Mouse (Mus musculus): ENCODE measurements at regions not wholly inside any gene's neighbourhood (a gene's known extent, or its start where the extent isn't known, plus 50 kb on each side); places are given as distances from the start of the nearest gene placed in this dataset.

DNA sequence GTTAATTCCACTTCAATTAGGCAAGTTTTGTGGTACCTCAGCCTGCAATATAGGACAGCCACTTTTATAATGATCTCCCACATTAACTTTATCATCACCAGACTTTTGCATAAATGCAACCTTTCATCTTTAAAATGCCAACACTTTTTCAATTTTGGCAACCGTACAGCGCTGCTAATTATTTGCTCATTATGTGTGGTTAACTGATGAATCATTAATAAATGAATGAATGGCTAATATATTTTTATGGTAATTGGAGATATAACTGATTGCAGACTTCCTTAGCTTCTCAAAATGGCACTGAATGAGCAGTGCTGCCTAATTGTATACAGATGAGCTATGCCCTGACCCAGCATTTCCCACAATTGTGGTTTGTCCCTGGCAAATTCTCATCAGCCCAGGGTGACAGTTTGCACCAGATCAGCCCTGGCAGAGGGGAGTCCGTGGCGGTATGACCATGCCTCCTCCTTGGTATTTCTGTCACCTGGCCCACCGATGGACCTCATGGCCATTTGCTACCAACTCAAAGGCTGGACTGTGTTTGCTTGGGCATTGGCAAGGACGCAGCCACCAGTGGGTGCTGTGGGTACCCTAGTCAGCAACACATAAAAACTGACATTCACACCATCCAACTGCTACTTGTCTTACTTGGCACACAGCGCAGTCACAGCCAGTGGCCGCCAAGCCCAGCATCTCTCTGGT is 173.7 kb upstream of the Lmo4 start:
- no peak for DNase-seq

DNA sequence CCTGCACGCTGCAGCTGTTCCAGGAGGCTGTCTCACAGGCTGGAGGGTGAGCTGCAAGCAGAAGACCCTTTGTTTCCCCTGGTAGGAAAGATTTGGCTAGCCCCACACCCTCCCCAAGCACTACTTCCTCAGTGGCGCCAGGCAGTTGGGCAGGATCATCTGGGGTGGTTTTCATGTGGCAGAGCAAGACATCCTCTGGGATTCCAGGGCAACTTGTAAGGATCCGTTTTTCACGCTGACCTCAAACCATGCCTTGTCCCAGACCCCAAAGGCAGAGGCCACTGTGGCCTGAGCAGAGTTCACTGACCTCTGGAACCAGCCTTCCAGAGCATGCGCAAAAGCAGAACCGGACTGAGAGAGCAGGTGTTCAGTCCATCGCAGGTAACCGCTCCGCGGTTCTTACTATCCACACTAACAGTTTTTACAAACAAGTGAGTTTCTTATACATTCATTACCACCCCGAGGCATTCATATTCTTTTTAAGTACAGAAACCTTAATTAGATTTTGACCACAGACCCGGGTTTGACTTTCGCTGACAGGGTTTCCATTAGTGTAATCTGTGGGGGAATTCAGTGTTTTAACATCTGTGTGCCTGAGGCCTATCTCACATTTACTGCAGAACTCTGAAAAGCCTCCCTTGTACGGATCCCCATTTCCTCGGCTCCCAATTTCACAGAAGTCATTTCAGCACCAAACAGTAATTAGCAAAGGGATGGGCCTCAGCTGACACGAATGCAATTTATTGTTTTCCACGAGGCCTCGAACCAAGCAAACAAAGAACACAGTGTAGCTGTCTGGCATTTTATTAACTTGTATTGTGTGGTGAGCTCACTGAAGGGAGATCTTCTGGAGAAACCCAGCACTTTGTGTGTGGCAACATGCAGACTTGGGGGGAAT is 172.9 kb upstream of the Lmo4 start:
- DNase-seq = no peak

DNA sequence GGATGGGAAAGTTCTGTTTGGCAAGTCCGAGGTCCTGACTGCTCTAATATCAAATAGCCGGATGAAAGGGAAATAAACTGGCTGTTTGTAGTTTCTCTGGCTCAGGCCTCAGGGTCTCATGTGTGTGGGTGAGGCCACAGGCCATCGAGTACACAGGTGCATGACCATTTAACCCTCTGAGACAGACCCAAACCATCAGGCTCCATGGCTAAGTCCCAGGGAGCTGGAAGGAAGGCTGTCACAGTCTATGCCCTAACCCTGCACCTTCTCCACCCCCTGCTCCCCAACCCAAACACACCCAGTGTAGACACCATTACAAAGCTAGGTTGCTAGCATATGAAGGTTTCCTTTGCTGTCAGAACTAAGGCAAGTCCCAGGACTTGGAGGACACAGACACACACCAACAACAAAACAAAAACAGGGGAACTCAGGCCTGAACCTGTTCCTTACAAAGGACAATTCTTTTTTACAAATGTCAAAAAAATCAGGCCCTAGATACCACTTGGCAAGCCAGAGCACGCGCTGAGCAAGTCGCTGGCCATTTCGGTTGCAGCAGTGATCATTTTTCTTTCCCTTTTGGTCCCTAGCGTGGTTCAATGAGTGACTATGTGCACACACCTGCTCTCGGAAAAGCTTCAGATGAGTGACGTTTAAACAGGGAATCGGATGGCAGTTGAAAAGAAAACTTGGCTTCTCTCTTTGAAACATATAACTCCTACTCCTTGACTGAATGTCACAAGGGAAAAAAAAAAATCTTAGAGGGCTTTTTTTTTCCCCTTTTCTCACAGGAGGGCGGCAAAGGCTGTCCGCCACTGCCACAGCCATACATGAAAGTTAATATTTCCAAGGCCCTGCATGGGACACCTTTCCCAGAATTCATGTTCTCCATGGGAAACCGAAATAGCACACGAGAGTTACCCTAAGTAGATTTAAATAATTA is 171.7 kb upstream of the Lmo4 start:
- DNase-seq = no peak

DNA sequence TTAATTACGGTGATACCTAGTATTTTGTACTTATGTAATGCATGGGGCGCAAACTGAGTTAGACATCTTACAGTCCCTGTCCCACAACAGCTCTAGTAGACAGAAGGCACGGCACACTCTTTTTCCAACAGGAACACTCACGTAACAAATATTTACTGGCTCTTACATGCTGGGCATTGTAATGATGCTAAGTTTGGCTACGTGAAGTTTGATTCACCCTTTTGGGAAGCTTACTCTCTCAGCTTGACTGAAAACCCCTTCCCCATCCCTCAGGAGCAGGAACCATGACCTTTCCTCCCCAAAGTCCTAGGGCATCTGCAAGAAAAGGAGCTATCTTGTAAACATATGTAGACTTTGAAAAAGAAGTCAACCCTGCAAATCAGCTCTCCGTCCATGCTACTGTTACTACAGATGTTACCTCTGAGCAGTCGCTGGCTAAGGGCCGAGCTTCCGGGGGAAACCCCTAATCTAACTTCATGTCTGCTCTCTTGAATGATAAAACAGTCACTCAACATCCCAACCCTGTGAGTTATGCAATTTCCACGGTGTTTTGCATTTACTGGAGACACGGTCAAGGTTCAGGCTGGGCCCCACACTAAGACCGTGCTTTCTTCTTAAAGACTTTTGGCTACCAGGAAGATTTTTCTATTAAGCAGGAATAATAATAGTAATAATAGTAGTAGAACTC is 170.8 kb upstream of the Lmo4 start:
- DNase-seq = no peak

DNA sequence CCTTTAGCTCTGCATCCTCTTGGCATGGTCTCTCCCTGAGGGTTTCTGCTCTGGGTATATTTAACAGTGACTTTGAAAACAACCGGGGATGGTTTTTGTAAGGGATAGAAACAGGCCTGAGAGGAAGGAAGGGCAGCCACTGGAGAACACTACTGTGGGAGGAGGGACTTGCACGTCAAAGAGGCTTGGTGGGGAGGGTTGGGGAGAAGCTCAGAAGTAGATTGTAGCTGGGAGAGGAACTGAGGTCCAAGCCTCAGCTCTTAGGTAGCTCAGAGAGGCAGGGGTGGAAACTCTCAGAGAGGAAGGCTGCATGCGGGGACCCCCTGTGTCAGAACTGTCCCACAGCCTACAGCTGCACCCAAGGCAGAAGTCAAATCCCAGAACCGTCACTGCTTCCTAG is 163.3 kb upstream of the Lmo4 start:
- DNase-seq = no peak

DNA sequence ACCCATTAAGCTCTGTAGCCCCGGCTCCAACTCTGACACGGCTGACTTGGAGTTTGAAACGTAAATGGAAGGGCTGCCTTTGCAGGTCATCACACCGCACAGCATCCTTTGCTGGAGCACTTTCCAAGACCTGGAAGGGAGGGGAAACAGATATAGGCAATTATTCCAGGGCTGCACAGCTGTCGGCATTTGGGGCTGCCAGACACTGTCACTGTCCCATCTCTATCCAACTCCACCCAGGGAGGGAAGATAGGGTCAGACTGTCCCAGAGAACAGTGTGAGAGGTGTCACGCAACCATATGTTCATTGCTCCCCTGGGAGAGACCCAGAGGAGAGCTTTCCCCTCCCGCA is 162.7 kb upstream of the Lmo4 start:
- DNase-seq = no peak

DNA sequence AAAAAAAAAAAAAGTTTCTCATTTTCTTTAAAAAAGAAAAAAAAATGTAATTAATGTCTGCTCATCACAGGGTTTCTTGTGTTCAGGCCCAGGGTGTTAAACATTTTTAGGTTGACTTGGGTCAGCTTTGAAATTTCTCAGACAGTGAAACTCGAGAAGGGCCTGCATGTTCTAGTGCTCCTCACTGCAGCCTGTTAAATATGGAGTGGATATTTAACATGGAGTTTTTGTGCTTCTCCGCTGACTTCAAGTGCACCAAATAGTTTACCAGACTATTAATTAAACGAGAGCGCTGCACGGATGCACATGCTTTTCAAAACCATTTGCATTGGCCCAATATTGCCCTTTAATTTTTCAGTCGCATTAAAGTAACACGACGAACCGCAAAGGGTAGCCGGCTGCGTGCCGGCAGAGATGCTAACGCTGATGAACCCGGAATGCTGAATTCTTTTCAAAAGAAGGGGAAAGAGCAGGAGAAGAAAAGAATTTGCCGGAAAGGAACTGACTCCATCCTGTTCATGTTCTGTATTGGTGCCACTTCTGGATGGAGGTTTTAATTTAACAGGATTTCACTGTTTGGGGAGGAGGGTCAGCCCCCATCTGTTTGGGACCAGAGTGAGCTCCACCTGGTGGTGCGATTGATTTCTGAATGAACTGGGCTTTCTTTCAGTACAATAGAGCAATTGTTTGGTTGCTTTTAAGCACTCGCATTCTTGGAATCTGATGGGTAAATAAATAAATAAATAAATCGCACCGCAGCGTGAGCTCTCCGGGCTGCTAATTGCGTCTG is 162.2 kb upstream of the Lmo4 start:
- DNase-seq = no peak

DNA sequence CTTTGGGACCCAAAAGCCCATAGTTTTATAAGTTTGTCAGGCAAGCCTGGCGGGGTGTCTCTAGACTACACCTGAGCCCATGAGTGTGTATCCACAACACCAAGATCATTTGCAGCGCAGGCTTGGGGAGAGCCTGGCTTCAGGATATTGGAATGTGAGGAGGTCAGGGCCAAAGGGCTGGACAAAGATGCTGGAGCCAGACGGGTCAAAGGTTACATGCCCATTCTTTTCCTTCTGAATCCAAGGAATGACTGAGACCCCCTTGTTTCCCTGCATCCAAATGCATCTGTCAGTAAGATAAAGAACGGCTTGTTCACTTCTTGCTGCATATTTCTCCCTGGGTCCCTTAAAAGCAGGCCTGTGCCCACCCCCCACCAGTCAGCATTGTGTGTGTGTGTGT is 160.9 kb upstream of the Lmo4 start:
- DNase-seq = no peak

DNA sequence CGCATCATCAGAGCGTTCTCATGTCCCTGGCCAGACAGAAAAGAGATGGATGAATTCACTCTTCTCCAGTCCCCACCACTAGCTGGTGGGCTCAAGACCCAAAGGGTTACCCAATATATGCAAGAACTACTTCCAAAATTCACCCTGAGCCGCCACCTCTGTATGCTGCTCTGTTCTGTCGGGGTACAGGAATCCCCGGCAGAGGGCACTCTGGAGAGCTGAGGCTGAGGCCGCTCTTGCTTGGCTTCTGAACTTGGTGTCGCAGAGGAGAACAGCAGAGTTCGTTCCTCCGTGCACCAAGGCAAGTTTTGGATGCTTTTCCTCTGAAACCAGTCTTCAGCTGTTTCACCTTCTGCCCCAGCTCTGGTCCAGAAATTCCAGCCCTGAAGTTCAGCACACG is 157.5 kb upstream of the Lmo4 start:
- DNase-seq = peak; percentile 73

DNA sequence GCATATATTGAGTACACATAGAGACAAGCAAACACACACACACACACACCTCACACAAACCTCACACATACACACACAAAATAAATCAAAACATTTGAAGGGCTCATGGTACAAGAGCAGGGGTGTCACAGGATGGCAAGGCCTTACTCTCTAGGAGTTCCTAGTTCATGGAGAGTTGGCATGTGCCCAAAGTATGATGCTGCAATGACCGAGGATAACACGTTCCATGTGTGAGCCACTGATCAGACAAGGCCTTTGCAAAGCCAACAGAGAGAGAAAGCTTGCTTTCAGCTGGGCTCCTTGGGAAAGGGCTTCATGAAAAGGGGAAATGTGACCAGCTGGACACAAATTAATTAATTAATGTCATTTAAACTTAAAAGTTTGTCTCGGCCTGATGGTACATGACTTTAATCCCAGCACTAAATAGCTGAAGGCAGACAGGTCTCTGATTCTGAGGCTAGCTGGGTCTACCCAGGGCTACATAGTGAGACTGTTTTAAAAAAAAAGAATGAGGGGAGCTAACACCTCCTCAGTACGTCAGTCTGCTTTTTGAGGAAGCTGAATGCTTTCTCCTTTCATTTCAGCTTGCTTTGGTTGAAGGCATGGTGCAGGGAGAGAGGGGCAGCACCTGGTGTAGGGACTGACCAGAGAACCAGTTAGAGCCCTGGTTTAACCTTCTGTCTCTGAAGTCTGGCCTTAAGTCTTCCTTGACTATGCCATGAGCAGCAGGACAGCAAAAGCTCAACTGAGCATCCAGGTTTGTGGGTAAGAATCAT is 156.4 kb upstream of the Lmo4 start:
- peak; percentile 57 for DNase-seq

DNA sequence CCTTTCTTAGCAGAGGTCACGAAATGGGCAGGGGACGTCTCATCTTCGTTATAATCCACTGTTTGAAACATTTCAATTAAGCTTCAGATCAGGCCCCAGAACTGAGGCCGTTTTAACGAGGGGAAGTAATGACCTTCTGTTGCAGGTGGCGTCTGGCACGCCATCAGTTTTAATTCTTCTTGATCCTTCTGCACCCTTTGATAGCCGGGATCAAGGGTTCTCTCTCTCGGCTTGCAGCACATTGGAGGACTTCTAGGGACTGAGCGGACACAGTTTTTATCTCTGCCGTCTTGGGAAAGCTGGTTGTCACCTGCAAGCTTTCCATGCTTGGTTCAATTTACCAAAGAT is 151.9 kb upstream of the Lmo4 start:
- DNase-seq = no peak

DNA sequence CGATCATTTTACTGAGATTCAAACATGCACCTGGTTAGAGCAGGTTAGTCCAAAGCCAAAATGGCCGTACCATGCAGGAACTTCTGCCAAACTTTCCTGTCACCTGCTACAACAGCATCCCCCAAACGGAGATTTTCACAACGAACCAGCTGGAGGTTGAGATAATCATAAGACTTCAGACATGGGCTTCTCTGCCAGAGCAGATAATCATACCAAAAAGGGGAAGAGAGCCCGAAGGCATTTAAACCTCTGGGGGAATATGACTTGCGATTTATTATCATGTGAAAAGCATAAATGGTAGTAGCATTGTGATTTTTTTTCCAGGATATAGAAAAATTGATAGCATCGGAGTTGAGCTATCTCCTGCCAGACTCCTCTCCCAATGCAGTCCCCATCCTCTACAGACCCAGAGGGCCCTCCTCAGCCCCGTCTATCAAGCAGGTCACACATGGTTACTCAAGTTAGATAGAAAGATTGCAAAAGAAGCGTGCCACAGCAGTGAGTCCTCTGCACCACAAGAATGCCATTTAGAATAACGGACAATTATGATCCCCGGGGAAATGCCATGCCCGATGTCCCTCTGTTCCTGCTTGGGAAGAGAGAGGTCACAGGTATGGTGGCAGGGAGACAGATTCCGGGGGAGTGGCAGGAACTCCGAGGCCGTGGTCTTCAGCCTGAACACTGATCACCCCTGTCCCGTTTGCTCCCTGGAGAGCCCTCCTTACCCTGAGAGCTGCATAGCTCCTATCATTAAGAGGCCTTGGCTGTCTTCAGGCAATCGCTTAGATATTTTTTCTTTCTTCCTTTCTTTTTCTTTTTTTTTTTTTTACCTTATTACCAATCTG is 151.3 kb upstream of the Lmo4 start:
- DNase-seq = no peak

DNA sequence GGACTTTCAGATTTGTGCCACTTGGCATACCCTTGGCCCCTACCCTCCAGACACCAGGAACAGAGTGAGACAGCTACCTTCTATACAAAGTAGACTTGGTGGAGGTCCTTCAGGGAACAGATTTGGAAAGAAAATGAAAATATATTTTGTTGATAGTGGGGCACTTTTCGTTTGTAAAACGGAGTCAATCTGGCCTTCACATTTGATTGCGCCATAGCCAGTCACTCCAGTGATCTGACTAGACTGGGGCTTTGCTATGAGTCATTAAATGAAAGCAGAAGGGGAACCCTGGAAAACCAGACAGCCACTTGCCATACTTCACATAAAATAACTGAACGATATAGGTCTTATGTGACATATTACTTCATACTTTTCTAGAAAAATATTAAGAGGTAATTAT is 147.5 kb upstream of the Lmo4 start:
- peak; percentile 50 for DNase-seq

DNA sequence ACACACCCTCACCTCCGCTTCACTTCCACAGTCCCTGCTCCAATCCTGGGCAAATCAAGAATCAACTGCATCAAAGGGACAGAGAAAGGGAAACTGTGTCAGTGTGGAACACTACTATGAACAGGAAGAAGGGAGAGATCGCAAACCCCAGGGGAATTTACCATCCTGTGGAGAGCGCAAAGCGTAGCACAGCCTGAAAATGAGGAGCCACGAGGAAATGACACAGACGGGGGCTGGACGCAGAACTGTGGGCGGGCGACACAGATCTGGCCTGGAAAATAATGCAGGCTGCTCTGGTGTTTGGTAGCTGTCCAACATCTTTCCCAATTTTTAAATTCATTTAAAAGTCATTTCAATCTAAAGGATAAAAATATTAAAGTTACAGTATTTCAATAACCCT is 143.4 kb upstream of the Lmo4 start:
- DNase-seq = no peak

DNA sequence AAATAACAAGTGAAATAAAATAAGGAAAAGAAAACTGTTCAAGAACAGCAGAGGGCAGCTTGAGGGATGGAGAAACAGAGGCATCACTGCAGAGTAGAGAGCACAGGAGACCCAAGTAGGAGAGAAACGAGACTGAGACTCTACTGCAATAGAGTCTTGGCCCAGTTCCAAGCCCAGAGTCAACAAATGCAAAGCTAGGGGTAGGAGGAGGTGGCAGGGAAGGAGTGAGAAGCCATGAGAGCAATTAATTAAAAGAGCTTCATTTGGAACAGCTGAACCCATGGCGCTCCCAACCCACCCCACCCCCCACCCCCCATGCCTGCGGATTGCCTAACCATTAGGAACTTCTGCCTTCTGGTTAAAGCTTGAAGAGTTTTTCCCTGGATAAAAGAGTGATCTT is 130.2 kb upstream of the Lmo4 start:
- DNase-seq = no peak

DNA sequence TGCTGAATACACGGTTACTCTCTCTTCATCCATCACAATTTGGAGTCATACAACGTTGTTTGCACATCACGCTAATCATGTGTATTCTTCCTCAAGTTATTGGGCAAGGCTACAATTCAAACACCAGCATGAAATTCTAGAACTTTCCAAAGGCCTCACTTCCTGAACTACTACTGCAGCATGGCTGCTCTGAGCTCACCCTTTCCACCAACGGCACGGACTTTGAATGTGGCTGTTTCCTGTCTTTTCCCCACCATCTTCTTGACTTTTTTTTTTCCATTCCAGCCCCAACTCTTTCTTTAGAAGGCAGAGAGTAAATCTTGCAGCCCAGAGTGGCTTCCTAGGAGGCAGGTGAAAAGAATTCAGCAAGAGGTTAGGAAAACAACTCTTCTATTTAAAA is 129.2 kb upstream of the Lmo4 start:
- no peak for DNase-seq

DNA sequence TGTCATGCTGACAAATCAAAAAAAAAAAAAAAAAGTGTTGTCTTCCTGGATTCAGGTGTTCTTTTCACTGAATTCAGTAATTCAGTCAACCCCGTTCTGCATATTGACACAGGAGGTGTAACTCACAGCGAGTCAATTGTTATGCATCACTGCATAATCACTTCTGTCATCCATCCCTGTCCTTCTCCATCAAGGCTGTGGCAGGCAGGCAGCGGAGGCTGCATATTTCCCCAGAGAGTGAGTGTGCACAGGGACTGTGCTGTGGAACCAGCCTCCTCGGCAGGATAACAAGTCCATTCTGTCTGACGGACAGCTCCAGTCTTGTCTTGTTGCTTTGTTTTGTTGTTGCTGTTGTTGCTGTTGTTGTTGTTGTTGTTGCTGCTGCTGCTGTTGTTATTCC is 127.3 kb upstream of the Lmo4 start:
- peak; percentile 59 for DNase-seq

DNA sequence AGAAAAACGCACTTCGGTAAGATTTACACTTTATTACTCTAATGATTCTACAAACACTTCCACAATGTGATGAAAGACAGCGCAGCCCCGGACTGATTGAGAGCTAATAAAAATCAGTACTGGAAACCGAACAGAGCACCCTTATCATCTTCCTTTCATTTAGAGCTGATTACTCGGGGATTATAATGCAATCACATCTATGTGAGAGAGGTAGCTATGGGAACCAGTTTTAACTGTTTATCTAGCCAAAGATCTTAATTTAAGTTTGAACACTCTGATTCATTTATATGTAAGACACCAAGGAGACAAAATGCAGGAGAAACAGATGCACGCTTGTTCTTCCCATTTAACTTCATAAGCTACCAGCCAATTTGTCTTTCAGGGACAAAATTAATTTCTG is 124.1 kb upstream of the Lmo4 start:
- DNase-seq = no peak

DNA sequence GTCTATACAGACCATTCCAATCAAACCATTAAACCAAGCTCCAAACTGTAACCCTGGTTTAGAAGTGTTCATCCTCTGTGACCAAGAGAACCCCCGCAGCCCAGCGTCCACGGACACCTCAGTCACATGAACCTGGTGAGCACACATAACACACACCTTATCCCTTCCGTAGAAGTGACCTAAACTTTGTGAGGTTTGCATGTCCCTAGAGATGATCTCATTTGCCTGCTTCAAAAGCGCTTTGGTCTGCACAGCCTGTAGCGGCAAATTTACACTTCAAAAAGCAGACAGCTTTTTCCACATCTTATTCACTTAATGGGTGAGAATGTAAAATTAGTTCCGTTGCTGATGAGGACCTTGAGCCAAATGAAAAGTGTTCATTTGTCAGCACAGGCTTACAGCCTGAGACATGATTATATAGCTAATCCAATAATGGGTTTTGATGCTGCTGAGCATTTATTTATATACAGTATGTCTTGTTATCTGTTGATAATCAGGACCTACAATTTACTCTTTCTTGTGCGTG is 122.3 kb upstream of the Lmo4 start:
- DNase-seq = no peak

DNA sequence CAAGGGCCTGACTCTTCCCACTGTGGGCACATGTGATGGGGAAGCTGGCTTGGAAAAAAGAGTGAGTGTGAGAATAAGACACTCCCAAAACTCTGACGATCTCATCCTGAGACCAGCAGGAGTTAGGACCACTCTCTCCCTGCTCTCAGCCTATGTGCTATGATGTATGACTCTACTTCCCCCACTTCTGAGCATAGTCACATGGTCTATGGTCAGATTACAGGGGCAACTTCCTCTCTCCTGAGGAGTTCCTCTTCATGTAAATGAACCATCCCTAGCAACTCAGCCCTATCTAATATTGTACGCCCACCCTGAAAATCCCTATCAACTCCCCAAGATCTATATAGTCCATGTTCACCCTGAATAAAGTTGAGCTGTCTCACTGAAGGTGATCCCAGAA is 120.0 kb upstream of the Lmo4 start:
- DNase-seq = no peak

Measured in adrenal gland, postnatal 14 days (tissue).